Mouse (Mus musculus) neural tube, embryonic 13.5 days (tissue): ENCODE measurements at regions not wholly inside any gene's neighbourhood (a gene's known extent, or its start where the extent isn't known, plus 50 kb on each side); places are given as distances from the start of the nearest gene placed in this dataset.

ENCODE experiments used
- ATAC-seq: fragments of 200-750 bp; cut with Nextera tagmentation; 2 replicates; pipeline ENCODE4 v1.8.0; 2017; ENCODE audit warnings: low read depth, mild to moderate bottlenecking, moderate TSS enrichment, moderate library complexity
- H3K27ac ChIP-seq: fragments of 300-500 bp; sonication (generic); replicated peaks from 2 replicates; pipeline ENCODE4 v1.5.1; 2015; ENCODE audit warnings: moderate library complexity, mild to moderate bottlenecking, inconsistent platforms
- H3K27me3 ChIP-seq: fragments of 300-500 bp; sonication (generic); 2 replicates; pipeline ENCODE4 v1.6.1; 2015; ENCODE audit warnings: mild to moderate bottlenecking, inconsistent platforms
- H3K36me3 ChIP-seq: fragments of 300-500 bp; sonication (generic); 2 replicates; pipeline ENCODE4 v1.6.1; 2015; ENCODE audit warnings: mild to moderate bottlenecking, inconsistent platforms
- H3K4me1 ChIP-seq: fragments of 300-500 bp; sonication (generic); replicated peaks from 2 replicates; pipeline ENCODE4 v1.6.1; 2015; ENCODE audit warnings: inconsistent platforms
- H3K4me2 ChIP-seq: fragments of 300-500 bp; sonication (generic); 2 replicates; pipeline ENCODE4 v1.6.1; 2015; ENCODE audit warnings: inconsistent platforms, mild to moderate bottlenecking, moderate library complexity
- H3K4me3 ChIP-seq: fragments of 300-500 bp; sonication (generic); 2 replicates; pipeline ENCODE4 v1.5.1; 2015; ENCODE audit warnings: mild to moderate bottlenecking, inconsistent platforms
- H3K9ac ChIP-seq: fragments of 300-500 bp; sonication (generic); 2 replicates; pipeline ENCODE4 v1.6.1; 2015; ENCODE audit warnings: moderate library complexity, mild to moderate bottlenecking, inconsistent platforms
- H3K9me3 ChIP-seq: fragments of 300-500 bp; sonication (generic); 2 replicates; pipeline ENCODE4 v1.6.1; 2016; ENCODE audit warnings: inconsistent platforms
- WGBS: fragments of 180-500 bp; shearing (Covaris S2); methylation state at CpG from one replicate; pipeline ENCODE4 v1.1.7; 2015; 5-methylcytosine and 5-hydroxymethylcytosine counted together

DNA sequence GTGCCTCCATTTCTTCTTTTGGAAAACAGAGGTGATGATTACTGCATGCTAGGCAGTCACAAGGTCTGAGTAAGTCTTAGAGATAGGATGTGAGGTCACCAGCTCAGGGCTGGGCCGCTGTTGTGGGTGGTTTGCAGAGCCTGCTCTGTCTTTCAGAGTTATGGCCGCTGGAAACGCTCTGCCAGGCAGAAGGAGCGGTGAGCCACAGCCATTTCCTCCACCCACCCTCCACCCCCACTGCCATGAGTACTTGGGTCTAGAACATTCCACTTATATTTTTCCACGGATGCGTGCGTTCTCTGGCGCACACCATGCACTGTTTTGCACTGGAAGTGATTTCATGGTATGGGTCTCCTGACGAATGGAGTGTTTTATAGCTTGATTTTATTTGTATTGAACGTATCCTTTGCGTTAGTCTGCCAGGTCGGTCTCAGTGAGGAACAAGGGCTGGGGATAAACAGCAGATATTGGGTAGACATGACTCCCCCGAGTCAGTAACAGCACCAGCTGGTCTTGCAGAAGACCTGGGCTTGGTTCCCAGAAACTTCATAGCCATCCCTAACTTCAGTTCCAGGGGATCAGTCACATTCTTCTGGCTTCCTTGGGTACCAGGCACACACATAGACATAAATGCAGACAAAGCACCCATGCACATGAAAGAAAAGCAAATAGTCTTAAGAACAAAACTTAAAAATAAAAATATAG is 300.8 kb downstream of the Med13l start:
- 81% methylated on average over 13 of the region's 13 CpGs for WGBS
- ATAC-seq = no peak

GRCm38 (mm10) chr5:118867511-118867910 is 307.0 kb downstream of the Med13l start:
- H3K4me1 ChIP-seq = no peaks in the 10 kb centered on the region
- whole genome bisulfite sequencing = 88% methylated on average over 5 of the region's 5 CpGs
- no peaks in the 10 kb centered on the region; the same call in 1 of the 2 replicates for H3K27me3 ChIP-seq
- H3K27ac ChIP-seq = no peak overlapping the region
- no peak overlapping the region for H3K4me2 ChIP-seq
- no peaks in the 10 kb centered on the region for H3K36me3 ChIP-seq
- ATAC-seq = no peak
- no peak overlapping the region for H3K4me3 ChIP-seq
- H3K9me3 ChIP-seq = peaks cover 12% of the 10 kb centered on the region; the same call in 1 of the 2 replicates
- H3K9ac ChIP-seq = no peak overlapping the region

More for the DNA sequence above, 300.8 kb downstream of the Med13l start:
- peaks cover 12% of the 10 kb centered on the region; the same call in 1 of the 2 replicates for H3K9me3 ChIP-seq
- no peak overlapping the region for H3K4me2 ChIP-seq
- peaks cover 9% of the 10 kb centered on the region; the same call in 1 of the 2 replicates for H3K4me1 ChIP-seq
- no peak overlapping the region for H3K9ac ChIP-seq
- peaks cover 9% of the 10 kb centered on the region for H3K27me3 ChIP-seq
- H3K27ac ChIP-seq = no peak overlapping the region
- no peak overlapping the region for H3K4me3 ChIP-seq
- no peaks in the 10 kb centered on the region for H3K36me3 ChIP-seq

DNA sequence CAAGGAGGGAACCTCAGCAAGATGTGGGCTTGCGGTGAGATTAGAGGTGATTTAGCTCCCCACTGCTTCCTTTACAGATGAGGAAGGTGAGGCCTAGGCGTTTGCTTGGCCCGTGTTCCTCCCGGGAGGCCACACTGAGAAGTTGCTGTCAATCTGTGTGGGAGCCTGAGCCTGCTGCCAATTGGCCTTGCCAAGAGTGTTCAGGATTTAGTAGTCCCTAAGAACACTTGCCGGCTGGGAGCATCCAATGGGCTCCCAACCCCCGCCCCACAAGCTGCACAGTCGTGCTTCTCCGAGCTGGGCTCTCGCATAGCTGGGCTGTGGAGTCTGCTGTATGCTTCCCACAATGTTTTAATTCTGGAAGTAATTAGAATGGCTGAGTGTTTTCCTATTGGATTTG is 308.9 kb downstream of the Med13l start:
- H3K9me3 ChIP-seq = 0 out of 2 replicates have a peak, but pooled peaks cover 4% of the 10 kb centered on the region
- ATAC-seq = no peak
- H3K27ac ChIP-seq = no peak overlapping the region
- H3K4me1 ChIP-seq = no peaks in the 10 kb centered on the region
- H3K27me3 ChIP-seq = peaks cover 11% of the 10 kb centered on the region
- H3K4me2 ChIP-seq = no peak overlapping the region
- no peaks in the 10 kb centered on the region for H3K36me3 ChIP-seq
- WGBS = 81% methylated on average over 9 of the region's 9 CpGs
- no peak overlapping the region for H3K4me3 ChIP-seq
- H3K9ac ChIP-seq = no peak overlapping the region

DNA sequence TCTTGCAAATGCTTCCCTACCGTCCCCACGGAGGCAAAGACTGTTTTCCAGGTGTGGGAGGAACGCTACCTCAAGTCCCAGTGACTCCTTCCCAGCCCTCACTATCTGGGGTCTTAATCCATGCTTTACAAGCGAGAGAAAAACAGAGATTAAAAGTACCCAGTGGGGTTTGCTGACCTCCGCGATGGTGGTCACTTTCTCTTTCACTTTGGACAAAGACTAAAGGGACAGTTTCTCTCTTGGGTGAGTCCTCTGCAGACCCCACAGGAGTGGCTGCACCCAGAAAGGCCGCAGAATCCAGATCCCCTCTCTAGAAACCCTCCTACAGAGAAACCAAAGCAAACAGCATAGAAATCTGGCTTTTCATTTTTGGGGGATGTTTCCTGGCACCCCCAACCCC is 313.4 kb downstream of the Med13l start:
- H3K4me3 ChIP-seq = no peak overlapping the region
- no peak overlapping the region for H3K4me2 ChIP-seq
- no peak overlapping the region for H3K27ac ChIP-seq
- H3K4me1 ChIP-seq = peaks cover 9% of the 10 kb centered on the region; the same call in 1 of the 2 replicates
- 57% methylated on average over 7 of the region's 7 CpGs for WGBS
- peaks cover 52% of the 10 kb centered on the region for H3K27me3 ChIP-seq
- no peaks in the 10 kb centered on the region for H3K36me3 ChIP-seq
- ATAC-seq = no peak
- H3K9me3 ChIP-seq = no peaks in the 10 kb centered on the region
- no peak overlapping the region for H3K9ac ChIP-seq

- Histone ChIP-seq H3K9ac (no peak overlapping the region), H3K4me3 (no peak overlapping the region), H3K4me1 (peaks cover 9% of the 10 kb centered on the region; the same call in 1 of the 2 replicates), H3K36me3 (no peaks in the 10 kb centered on the region), H3K4me2 (no peak overlapping the region), H3K27me3 (peaks cover 59% of the 10 kb centered on the region), H3K9me3 (no peaks in the 10 kb centered on the region), H3K27ac (no peak overlapping the region)
- 69% methylated on average over 10 of the region's 10 CpGs for WGBS
- ATAC-seq = no peak
These were observed 314.7 kb downstream of the Med13l start for GRCm38 (mm10) chr5:118875096-118875637.

DNA sequence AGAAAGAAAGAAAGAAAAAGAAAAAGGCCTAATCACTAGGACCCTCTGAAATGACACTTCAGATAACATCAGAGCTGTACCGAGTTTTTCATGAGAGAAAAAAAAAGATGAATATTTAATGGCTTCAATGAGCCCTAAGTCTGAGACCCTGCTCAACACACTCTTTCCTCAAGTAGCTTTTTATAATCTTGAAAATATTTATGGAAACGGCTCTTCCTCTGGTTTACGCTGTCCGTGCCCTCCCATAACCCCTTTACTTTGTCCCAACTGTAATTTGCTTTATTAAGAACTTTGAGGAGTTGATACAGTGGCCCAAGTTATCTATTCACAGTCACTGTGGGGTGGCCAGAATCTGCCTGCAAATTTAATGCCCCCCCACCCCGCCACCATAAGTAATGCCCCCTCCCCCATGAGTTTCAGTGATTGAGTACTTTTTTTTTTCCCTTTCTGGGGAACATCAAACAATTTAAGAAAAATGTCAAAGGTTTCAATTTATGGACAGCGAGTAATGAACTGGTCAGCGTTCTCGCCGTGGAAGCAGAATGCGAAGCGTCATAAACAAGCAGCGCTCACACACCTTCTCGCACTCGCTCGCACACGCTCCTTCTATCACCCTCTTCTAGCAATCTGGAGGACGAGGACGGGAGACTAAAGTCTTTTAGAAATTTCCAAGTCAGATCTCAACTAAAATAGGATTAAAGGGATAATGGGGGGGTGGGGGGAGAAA is 316.3 kb downstream of the Med13l start:
- peak overlapping the region; percentile 44 for H3K4me2 ChIP-seq
- H3K36me3 ChIP-seq = no peaks in the 10 kb centered on the region
- WGBS = 10% methylated on average over 18 of the region's 18 CpGs
- peaks cover 59% of the 10 kb centered on the region for H3K27me3 ChIP-seq
- H3K9me3 ChIP-seq = no peaks in the 10 kb centered on the region
- no peak overlapping the region for H3K9ac ChIP-seq
- H3K27ac ChIP-seq = no peak overlapping the region
- H3K4me1 ChIP-seq = peaks cover 9% of the 10 kb centered on the region; the same call in 1 of the 2 replicates
- H3K4me3 ChIP-seq = peak overlapping the region; percentile 17
- ATAC-seq = no peak

GRCm38 (mm10) chr5:118877313-118877669 is 316.8 kb downstream of the Med13l start:
- Histone ChIP-seq H3K9ac (no peak overlapping the region), H3K4me3 (peak overlapping the region; percentile 17), H3K9me3 (no peaks in the 10 kb centered on the region), H3K4me1 (peaks cover 9% of the 10 kb centered on the region; the same call in 1 of the 2 replicates), H3K27me3 (peaks cover 59% of the 10 kb centered on the region), H3K4me2 (peak overlapping the region; percentile 44), H3K36me3 (no peaks in the 10 kb centered on the region), H3K27ac (no peak overlapping the region)
- WGBS = 2% methylated on average over 12 of the region's 12 CpGs
- ATAC-seq = no peak

DNA sequence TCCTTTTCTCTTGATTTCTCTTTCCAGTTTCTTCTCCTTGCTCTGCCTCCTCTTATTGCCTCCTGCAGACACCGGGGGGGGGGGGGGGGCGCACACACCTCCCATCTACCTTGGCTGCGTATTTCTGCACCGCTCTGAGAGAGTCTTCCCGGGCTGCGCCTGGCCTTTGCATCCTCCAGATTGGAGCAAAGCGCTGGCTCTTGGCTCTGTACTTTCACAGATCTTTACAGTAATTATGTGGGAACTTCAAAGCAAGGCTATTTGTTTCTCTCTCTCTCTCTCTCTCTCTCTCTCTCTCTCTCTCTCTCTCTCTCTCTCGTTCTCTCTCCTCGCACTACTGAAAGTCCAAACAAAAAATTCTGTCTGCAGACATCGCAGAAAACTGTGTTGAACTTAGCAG is 317.4 kb downstream of the Med13l start:
- Histone ChIP-seq H3K9ac (no peak overlapping the region), H3K36me3 (no peaks in the 10 kb centered on the region), H3K4me2 (no peak overlapping the region), H3K27me3 (peaks cover 59% of the 10 kb centered on the region), H3K4me1 (peaks cover 9% of the 10 kb centered on the region; the same call in 1 of the 2 replicates), H3K27ac (no peak overlapping the region), H3K9me3 (no peaks in the 10 kb centered on the region), H3K4me3 (no peak overlapping the region)
- WGBS = 18% methylated on average over 9 of the region's 10 CpGs
- ATAC-seq = no peak

DNA sequence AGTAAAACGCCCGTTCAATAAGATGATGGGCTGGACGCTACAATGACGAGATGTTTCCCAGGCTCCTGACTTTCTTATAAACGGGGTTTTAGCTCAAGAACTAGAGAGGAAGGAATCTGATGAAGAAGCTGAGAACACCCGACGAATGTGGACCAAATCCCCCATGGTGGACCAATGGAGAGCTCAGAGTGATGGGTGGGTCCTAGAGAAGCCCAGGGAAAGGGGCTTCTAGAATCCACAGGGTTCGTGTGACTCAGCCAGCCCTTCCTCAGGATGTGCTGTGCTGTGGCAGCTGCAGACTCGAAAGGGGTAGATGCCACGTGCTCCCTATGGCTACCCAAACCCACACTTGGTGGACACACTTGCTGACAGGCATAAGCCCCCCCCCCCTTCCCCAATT is 318.2 kb downstream of the Med13l start:
- WGBS = 43% methylated on average over 10 of the region's 10 CpGs
- no peak overlapping the region for H3K4me2 ChIP-seq
- no peak for ATAC-seq

GRCm38 (mm10) chr5:118879808-118880478 is 319.5 kb downstream of the Med13l start:
- Histone ChIP-seq H3K4me3 (no peak overlapping the region), H3K4me1 (peaks cover 9% of the 10 kb centered on the region; the same call in 1 of the 2 replicates), H3K9me3 (no peaks in the 10 kb centered on the region), H3K27me3 (peaks cover 45% of the 10 kb centered on the region), H3K9ac (no peak overlapping the region), H3K27ac (0 out of 2 replicates have a peak overlapping the region, but pooled peaks have one; percentile 7), H3K36me3 (no peaks in the 10 kb centered on the region), H3K4me2 (no peak overlapping the region)
- 24% methylated on average over 13 of the region's 13 CpGs for WGBS
- peak; percentile 79 for ATAC-seq

More for the DNA sequence above, 318.2 kb downstream of the Med13l start:
- Histone ChIP-seq H3K9me3 (no peaks in the 10 kb centered on the region), H3K27ac (no peak overlapping the region), H3K36me3 (no peaks in the 10 kb centered on the region), H3K4me3 (no peak overlapping the region), H3K9ac (no peak overlapping the region), H3K27me3 (peaks cover 54% of the 10 kb centered on the region), H3K4me1 (peaks cover 9% of the 10 kb centered on the region; the same call in 1 of the 2 replicates)

DNA sequence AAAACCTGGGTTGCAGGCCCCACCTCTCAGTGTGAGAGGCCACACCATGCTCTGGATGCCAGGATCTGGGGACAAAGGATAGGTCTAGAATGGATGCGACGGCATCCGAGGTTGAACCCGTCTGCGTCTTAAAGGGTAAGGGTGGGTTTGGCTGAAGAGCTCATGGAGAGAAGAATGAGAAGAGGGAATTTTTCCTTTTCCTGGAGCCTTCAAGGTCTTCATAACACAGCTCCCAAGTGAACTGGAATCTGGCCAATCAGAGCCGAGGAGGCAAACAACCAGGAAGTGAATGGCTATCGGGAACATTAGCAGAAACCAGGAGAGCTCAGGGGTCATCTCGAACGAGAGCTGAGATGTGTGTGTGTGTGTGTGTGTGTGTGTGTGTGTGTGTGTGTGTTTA is 320.1 kb downstream of the Med13l start:
- ATAC-seq = peak; percentile 50; the same call in 1 of the 2 replicates
- Histone ChIP-seq H3K4me2 (no peak overlapping the region), H3K27ac (0 out of 2 replicates have a peak overlapping the region, but pooled peaks have one; percentile 7), H3K27me3 (peaks cover 39% of the 10 kb centered on the region), H3K36me3 (no peaks in the 10 kb centered on the region), H3K4me3 (no peak overlapping the region), H3K9me3 (no peaks in the 10 kb centered on the region), H3K9ac (no peak overlapping the region), H3K4me1 (peaks cover 9% of the 10 kb centered on the region; the same call in 1 of the 2 replicates)
- whole genome bisulfite sequencing = 65% methylated on average over 9 of the region's 9 CpGs
